Mouse (Mus musculus): ENCODE measurements at regions not wholly inside any gene's neighbourhood (a gene's known extent, or its start where the extent isn't known, plus 50 kb on each side); places are given as distances from the start of the nearest gene placed in this dataset.

DNA sequence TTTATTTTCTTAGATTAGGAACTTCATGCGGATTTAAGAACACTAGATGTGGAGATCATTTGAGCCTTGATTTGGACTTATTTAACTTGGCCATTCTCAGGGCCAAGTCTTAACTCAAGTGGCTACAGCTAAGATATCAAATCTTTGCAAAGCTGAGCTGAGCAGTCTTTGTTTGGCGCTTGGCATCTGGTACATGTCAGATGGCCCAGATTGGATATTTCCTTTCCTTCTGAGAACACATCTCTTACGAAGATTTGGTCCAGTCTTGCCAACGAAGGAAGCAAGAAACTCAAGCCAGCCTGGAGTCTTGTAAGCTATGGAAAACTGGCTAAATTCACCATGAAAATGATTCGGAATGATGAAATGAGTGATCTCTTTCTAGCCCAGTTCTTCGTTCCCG, 59.1 kb upstream of the Cdc42ep3 start:
- CTCF ChIA-PET = no interaction called here

DNA sequence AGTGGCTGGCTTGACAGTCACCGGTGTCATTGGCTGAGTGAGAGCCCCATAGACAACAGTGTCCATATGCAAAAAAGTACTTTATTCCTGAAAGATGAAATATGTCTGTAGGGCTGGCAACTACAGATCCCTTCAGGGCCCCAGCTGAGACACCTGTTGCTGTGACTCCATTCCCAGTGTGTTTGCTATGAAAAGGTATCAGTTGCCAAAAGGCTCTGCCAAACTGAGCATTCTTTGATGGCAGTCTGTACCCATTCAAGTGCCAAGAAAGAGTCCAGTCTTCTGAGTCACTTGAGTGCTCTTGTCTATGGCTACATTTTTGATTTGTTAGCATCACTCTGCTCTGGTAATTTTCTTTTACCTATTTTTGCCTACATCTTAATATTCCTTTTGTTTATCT, 63.1 kb upstream of the Cdc42ep3 start:
- CTCF ChIA-PET = no interaction called here

DNA sequence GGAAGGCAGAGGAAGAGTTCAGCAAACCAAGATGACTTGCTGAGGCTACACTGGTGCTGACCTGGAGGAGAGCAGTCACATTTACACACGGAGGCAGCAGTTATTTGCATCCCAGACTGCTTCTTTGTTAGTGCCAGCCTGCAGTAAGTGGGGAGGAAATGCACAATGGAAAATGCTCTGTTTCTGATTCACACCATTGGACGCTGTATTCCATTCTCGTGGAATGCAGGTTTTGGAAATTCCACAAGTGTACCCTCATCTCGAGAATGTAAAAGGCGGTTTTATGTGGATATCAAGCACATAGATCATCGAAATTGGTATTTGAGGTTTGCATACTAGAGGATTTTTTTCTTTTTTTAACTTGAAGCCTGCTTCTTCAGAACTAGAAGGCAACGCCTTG, 66.7 kb upstream of the Cdc42ep3 start:
- CTCF ChIA-PET = no interaction called here

DNA sequence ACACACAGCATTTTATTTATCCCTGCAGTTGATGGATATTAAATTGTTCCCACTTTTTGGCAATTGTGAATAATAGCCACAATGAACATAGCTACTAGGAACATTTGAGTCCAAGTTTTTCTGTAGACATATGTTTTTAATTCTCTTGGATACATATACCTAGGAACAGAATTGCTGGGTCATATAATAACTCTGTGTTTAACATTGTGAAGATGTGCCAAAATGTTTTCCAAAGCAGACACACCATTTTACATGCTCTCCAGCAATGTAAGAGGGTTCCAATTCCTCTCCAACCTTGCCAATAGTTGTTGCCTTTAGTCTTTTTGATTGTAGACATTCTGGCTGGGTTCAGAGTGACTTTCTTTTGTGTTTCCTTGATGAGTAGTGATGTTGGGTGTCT, 84.3 kb upstream of the Cdc42ep3 start:
- CTCF ChIA-PET = no interaction called here

DNA sequence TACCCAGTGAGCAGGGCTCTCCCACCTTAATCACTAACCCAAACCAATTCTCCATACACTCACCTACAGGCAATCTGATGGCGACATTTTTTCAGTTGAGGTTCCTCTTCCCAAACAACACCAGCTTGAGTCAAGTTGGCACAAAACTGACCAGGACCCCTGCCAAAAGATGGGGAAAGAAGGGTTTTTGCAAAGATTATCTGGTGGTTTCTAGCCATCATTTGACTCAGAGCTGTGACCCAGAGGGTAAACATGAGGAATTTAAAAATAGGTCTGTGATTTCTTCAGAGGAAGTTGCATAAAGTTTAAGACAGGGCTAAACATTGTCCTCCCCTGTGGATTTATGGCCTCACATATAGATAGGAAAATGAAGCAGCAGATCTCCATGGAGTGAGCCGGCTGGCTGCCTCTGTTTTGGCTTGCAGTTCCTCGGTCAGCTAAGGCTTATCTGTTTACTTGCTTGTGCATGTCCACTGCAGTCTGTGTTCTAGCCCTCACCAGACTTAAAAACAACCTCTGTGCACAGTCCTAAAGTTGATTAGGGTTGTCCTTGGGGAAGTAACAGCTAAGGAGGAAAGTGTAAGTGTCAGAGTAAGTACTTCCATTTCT, 87.7 kb upstream of the Cdc42ep3 start:
- CTCF ChIA-PET = no interaction called here

DNA sequence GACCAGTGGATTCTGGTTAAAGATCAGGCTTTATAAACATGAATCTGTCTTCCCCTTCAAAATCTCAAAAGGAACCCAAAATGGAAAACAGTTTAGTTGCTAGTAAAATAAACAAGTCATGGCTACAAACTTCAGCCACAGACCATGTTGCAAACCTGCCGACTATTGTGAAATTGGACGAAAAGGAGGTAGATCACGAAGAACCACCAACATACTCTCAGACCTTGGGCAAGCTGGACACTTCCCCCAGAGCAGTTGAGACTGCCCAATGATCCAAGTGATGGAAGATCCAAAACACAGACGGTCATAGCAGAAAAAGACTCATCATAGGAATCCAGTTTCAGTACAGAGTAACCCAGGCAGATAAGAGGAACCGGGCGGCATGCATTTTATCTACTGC, 92.3 kb upstream of the Cdc42ep3 start:
- CTCF ChIA-PET = no interaction called here

DNA sequence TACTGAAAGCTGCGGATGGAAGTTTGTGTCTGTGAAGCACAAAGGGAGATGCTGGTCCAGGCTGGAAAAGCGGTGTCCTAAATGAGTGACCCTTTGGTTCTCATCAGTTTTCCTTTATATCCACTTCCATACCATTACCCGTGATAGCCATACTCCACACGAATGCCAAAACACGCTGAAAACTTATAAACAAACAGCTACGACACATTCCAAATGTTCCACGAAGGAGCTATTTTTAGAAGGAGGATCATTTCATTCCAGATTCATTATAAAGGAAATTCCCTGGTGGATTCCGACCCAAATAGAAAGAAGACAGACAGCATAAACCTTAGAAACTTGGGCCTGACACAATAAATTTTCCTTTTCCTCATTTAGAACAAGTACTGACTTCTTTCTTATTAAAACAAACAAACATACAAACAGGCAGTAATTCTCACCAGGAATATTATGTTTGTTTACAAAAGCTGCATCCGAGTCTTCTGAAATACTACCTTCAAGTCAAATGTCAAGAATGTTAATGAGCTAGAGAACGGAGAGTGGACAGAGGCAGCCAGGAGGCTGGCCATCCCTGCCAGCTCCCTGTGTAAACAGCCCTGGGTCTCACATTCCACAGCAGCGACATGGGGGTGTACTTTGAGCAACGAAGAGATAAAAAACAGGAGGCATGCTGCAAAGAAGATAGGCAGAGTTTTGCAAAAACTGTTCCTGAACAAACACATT, 96.4 kb upstream of the Cdc42ep3 start:
- CTCF ChIA-PET = no interaction called here

DNA sequence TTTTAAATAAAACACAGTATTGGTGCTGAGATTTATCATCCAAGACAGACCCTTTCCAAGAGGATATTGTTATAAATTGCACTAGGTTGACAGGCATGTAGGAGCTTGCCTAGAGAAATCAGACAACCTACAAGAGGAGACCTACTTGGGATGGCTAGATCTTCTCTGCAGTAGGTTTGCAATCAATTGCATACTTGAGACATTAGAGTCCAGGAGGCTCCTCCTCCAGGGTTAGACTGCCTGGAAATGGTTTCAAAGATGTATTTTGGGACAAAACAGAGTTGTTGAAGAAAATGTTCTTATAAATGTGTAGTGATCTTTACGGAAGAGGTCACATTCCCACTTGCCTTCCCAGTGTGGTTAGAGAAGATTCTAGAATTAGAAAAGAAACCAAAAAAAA, 98.9 kb upstream of the Cdc42ep3 start:
- CTCF ChIA-PET = no interaction called here

DNA sequence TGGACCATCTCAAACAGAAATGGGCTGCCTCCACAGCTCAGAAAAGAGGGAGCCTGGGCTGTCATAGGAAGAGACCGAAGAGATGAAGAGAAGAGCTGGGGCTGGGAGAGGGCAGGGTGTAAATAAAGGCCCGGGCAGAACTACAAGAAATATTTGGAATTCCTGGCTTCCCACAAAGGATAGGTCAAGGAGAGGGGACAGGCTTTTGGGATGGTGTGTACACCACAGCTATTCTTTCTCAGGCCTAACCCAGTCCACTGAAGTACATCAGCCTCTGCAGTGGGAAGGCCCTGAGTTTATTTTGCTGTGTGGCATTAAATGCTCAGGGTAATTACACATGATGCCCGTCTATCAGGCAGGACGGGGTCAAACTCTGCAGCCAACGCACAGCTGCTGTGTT, 99.6 kb upstream of the Cdc42ep3 start:
- CTCF ChIA-PET = no interaction called here

DNA sequence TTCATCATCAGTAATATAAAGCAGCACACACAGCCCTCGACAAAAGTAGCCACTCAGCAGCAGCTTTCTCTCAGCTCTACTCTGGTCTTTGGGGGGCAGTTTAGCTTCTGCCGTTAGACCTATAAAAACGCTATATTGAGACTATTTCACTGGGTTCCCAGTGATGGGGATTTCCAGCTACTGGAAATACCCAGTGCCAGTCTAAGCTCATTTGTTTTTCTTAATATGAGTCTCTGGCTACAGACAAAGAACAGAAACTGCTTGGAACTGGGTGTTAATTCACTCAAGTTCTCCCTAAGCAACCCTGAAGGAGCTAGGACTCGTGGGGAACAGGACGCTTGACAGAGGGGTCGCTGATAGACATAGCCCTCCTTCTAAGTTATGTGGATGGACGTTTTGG, 100.3 kb upstream of the Cdc42ep3 start:
- CTCF ChIA-PET = no interaction called here

DNA sequence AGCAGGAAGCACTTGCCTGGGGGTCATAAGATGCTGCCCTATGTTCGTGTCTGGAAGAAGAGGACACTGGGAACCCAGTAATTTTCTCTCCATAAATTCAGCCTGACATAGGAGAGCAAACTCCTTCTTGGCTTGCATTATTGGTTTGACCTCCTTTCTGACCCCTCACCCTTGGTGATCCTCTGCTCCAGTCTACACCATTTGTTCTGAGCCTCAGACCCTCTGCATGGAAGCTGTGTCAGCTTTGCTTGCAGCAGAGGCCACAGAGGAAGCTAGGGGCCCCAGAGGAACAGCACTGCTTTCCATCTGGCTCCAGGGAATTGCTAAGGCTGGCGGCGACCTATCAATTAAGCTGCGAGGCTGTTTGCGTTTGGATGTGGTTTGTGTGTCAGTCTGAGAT, 102.7 kb upstream of the Cdc42ep3 start:
- CTCF ChIA-PET = no interaction called here

DNA sequence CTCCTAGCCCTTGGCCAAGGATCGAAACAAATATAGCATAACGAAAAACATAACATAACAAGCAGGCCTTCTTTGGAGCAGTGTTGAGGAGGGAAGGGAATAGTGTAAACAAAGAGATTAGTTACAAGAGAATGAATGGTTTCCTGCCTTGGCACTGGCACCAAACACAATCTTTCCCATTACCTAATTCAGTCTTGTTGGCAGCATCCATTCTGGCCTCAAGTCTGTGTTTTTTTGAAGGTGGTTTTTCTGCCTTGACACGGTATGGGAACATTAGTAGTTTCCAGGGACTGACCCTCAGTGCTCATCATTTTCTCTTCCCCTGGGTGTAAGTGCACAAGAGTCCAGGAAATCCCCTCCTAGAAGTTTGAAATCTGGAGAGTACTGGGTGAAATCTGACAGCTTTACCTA, 106.8 kb upstream of the Cdc42ep3 start:
- CTCF ChIA-PET = no interaction called here

DNA sequence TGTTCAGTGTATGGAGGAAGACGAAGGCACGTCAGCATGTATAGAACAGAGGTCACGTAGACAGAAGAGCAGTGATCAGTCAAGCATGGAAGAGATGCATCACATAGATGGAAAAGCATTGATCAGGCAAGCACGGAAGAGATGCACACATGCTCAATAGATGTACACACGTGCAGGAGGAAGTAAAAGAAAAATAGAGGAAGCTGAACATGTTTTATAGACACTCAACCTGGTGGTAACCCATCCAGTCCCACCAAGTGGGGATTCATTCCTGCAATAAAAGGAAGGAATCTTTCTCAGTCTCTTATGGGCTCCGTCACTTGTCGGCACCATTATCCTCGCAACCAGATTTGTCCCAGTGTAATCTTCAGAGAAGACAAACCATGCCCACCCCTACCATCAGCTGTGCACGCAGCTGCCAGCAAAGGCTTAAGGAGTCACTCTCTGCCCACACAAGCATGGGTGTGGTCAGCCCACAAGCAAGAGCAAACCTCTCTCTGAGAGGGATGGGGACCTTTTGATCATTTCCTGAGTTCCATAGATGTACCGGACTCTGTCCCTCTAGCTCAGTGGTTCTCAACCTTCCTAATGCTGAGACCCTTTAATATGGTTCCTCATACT, 108.3 kb upstream of the Cdc42ep3 start:
- CTCF ChIA-PET = no interaction called here

DNA sequence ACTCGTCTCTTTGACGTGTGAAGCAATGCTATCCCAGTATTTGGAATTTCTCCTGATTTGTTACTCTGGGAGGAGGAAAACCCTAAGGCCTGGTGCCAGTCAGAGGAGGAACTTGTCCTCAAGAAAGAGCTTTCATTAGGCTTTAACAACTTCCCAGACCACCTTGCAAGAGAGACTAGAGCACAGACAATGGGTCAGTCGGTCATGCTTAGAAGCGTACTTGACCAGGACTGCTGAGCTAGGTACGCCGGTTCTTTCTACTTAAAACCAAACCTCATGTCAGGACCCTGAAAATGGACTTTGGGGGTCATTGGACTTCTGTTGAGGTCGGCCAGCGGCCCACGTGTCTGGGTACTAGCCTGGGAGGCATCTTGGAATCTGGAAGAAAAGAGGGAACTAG, 110.8 kb upstream of the Cdc42ep3 start:
- CTCF ChIA-PET = no interaction called here

DNA sequence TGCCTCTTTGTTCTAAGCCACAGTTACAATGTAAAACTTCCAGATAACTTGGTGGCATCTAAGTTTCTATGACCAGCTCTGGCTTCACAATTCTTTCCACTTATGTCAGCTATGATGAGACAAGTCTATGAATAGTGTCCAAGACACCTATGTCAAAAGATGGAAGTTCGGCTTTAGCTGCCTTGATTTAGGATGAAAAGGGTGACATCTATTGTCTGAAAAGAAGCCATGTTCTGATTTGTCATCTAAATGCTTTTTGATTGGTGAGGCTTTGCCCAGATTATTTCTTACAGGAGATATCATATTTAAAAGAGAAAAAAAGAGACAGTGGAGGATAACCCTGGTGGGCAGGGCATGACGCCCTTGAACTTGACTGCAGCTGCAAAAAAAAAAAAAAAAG, 116.7 kb upstream of the Cdc42ep3 start:
- CTCF ChIA-PET = no interaction called here

DNA sequence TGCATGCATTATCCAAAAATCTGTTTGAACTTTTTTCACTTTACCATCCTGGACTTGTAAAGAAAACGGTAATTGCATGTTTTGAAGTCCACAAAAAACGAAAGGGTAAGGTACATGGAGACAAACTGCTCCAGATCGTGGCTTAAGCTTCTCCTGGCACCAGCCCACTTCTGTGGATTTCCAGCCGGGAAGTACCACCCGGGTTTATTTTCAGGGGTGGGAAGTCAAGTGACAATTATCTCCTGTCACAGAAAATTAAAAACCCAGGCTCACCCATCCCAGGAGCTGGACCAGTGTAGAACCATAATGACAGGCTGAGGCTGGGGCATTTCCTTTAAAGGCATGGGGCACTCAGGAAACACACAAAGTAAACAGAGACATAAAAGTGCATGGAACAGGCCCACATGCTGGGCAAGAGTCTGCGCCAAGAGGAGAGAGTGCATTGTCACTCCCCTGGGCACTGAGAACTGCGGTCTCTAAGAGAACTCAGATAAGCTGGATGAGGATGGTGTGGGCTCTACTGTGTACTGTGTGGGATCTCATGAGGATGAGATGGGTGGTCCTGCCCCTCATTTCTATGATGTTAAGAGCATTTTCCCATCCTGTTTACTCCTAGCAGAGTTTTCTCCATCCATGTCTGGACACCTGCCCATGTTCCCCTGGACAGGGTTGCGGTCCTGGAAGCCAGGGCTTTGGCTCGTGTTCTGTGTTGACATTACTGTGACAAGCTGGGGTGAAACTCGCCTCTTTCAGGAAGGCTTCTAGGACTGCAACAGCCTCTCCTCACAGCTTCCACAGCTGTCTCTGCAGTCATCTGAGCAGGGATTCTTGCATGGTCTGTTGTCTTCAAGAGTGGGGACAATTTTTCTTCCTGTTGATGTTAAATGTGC, 117.5 kb upstream of the Cdc42ep3 start:
- CTCF ChIA-PET = no interaction called here

DNA sequence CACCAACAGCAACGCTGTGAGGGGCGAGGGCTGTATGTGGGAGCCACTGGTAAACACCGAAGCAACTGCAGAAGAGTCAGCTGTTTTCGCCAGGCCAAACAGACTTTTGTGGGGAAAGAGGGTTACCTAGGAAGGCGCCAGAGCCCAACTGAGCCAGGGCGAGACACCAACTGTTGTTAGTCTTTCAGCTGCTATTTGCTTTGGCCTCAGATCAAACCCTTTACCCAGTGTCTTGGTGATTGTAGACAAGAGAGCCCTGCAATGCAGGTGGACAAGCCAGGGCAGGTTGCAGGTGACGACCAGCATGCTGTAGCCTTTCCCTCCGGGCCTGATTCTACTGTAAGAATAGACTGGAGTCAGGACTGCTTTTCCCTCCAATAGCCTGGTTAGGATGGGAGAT, 121.8 kb upstream of the Cdc42ep3 start:
- CTCF ChIA-PET = no interaction called here

DNA sequence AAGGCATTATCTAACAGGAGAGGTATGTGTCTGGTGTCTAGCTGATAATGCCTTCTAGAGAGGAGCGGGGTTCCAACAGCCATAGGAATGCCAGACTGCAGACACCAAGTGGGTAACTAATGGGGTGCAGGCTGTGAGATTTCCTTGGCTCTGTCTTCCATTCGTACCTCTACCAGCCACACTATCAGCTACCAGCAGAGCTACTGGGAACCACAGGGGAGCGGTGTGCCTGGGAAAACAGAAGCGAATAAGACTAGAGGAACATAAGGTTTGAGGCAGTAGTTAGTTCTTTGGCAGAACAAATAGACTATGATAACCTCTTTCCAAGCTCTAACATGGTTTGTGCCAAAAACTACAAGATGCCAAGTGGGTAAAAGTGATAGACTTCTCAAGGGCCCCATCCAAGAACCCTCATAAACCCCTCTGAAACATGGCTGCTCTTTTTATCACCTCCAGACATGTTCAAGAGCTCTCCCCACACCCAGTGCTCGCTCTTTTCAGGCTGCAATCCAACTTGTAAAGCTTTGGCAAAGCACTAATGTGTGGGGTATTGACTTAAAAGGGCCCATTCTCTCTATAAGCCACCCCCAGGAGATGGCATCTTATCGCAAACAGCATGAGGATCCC, 126.3 kb upstream of the Cdc42ep3 start:
- CTCF ChIA-PET = no interaction called here

DNA sequence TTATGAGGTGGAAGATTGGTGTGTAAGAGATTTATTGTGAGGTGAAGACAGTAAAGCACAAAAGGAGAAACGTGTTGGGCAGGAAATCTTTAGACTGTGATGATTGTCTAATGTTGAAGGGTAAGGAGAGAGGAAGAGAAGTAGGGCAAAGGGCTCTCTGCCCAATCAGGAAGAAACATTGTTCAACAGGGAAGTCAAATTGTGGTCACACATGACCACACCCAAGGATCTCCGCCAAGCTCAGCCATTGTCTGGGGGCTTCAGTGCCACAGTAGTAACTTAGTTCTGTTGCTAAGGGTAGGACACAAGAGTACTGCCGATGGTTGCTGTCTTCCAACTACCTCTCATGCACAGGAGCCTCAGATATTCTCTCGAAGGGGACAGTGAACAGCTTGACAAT, 127.0 kb upstream of the Cdc42ep3 start:
- CTCF ChIA-PET = no interaction called here

DNA sequence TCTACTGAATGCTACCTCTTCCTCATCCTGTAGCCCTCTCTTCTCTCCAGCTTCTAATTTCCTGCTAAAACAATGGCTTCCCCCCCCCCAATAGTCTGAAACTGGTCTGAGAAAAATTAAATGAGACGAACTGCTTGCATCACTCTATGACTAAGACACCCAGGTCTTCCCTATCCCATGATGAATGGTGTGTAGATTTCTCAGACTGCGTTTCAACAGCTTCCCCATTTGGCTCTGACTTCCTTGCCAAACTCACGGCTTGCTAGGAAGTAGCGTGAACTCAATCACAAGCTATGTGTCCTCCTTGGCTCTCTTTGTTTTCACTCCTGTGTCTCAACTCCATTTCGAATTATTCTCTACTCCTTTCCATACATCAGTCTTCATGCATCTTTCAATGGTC, 126.4 kb upstream of the Rmdn2 start:
- CTCF ChIA-PET = no interaction called here

DNA sequence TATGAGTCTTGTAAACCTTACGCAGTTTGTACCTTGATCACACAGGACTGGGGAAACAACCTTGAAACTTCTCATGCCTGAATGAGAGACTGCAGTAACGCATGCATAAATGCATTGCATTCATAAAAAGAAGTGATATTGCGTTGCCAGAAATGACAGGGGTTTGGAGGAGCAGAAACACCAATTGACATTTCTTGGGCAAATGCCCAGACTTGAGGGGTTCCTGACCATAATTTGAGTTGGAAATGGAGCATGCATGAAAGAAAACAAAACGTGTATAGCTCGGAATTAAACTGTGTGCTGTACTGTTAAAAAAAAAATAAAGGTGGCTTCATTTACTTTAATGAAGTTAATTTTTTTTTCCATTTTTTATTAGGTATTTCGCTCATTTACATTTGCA, 122.4 kb upstream of the Rmdn2 start:
- CTCF ChIA-PET = no interaction called here

DNA sequence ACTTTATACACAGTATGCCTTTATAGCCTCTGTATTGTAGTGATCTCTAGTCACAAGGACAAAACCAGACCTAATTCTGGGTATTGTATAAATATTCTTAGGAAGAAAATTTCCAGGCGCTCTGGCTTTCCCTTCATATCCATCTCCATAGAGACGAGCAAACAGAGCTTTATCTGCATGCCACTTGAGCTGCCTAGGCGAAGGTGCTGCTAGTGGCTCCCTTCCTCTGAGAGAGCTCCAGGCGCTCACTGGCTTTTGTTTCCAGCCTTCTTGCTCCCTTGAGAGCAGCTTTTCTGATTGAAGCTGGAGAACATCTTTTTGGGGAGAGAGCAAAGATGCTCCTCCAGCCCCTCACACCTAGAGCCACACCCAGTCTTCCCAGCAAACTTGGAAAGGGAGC, 114.0 kb upstream of the Rmdn2 start:
- CTCF ChIA-PET = no interaction called here

DNA sequence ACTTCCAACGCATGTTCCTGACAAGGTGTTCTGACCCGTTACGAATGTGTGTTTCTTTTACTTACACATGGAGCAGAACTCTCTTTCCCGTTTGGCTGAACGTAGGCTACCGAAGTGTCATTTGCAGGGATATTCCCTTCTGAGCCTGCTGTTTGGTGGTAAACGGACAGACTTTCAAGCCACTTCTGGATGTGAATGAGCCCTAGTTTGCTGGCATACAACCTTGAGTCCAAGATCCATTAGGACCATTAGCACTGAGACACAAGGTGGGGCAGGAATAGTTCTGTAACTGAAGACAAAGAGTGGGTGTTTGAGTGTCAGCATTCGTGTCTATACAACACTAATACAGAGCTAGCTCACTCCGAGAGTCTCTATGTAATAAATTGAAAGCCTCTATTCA, 113.3 kb upstream of the Rmdn2 start:
- CTCF ChIA-PET = no interaction called here
